Mouse (Mus musculus): ENCODE measurements around the gene Slc38a10.

Slc38a10 gene

DNA sequence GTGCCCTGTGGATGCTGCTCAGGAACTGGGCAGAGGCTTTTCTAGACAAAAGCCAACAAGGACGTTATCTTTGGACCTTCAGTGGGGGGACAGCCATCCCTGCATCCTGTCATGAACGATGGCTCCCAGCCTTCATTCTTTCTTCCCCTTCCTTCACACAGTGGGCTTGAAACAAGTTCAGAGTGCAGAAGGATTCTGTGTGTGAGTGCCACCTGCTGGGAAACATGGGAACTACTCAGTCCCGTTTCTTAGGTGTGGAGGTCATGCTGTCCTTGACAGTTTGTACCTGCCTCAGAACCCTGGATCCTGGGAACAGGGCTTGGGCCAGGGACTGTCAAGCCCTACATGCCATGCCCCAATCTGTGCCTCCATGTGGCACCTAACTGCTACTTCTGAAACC is 50.1 kb downstream of the Slc38a10 start:
- peak; percentile 77 for DNase-seq (ENCODE audit: low spot score)

- peak; percentile 99 for DNase-seq (ENCODE audit: low spot score)
These were observed 52.3 kb downstream of the Slc38a10 start, which contains the start of the genes Tepsin and Ndufaf8 for GRCm38 (mm10) chr11:120098588-120099511. Gene Tepsin, minus strand, starts transcription at chr11:120098731. Gene Ndufaf8, plus strand, starts transcription at chr11:120098928.

GRCm38 (mm10) chr11:120092817-120093591 is 58.1 kb downstream of the Slc38a10 start:
- DNase-seq (ENCODE audit: low spot score) = no peak

- no peak for DNase-seq (ENCODE audit: low spot score)
These were observed 60.5 kb downstream of the Slc38a10 start for GRCm38 (mm10) chr11:120090661-120091060.

- peak; percentile 98 for DNase-seq (ENCODE audit: low spot score)
These were observed 64.4 kb downstream of the Slc38a10 start, which contains the start of gene Cep131 for GRCm38 (mm10) chr11:120086702-120087152. Gene Cep131, minus strand, starts transcription at chr11:120086827.

DNA sequence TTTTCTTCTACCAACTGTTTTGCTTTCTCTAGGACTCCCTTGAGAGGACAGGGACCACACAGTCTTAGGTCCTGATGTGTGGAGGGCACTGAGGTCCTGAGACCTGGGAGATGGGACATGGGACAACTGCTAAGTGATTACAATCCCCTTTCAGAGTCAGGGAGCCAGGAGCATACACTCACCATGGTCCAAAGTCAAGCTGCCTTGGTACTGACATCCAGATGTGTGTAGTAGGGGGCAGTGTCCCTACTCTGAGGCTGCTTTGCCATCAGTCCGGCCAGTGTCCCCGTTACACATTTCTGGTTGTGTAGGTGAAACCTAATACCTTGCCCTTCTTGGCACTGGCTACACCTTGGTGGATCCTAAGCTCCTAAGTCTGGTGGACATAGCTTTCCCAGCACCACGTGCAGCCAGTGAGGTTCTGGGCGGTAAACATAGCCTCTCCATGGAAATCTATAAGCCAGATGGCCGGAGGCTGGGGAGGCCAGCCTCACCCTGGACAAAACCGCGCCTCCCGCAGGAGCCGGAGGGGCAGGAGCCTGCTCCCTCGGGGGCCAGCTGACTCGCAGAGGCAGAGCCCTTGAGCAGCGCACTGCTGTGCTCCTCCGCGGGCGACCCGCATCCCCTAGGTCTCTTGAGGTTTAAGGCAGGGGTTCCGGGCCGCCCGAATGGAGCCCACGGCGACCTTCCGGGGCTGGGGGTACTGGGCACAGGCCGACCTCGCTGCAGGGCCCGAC is 65.1 kb downstream of the Slc38a10 start:
- no peak for DNase-seq (ENCODE audit: low spot score)

GRCm38 (mm10) chr11:120080282-120080681 is 70.9 kb downstream of the Slc38a10 start:
- no peak for DNase-seq (ENCODE audit: low spot score)

GRCm38 (mm10) chr11:120076191-120076590 is 75.0 kb downstream of the Slc38a10 start:
- no peak for DNase-seq (ENCODE audit: low spot score)

DNA sequence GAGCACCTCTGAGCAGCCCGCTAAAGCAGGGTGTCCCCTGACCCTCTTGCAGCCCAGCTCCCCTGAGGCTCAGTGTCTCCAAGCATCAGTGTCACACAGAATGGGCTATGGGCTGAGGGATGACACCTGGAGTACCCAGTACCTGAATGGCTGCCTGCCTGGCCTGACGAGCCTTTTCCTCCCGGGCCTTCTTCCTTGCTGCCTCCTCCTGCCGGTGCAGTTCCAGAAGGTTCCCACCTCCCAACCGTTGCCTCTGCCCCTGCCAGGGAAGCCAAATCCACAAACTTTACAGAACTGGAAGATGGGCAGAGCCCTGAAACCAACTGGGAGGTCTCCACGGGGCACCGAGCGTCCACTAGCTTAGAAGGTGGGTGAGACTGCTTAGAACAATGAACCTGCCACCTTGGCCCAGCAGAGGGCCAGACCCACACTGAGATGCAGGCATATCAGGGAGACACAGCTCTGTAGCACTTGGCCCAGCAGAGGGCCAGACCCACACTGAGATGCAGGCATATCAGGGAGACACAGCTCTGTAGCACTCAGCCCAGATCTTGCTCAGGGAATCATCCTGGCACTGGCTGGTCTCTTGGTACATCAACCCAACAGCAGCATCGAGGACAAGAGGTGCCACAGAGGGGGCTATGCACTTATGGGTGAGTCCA is 78.0 kb downstream of the Slc38a10 start:
- DNase-seq (ENCODE audit: low spot score) = no peak

GRCm38 (mm10) chr11:120071731-120072320 is 79.3 kb downstream of the Slc38a10 start:
- DNase-seq (ENCODE audit: low spot score) = no peak

DNA sequence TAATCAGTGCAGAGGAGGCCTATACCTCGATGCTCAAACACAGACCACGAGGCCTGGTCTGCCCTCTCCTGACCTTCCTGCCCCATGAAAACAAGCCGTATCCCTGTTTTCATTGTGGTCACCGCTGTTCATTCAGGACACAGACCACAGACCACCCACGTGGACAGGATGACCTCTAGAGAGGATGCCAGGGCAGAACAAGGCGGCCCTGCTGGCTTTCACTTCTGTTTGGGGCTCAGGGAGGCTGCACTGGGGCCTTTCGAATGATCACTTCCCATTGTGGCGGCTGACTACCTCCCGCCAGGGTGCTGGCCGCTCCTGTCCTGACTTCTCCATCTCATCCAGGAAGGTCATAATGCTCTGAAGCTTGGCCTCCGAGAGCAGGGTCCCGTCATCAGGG is 80.1 kb downstream of the Slc38a10 start:
- peak; percentile 52 for DNase-seq (ENCODE audit: low spot score)

DNA sequence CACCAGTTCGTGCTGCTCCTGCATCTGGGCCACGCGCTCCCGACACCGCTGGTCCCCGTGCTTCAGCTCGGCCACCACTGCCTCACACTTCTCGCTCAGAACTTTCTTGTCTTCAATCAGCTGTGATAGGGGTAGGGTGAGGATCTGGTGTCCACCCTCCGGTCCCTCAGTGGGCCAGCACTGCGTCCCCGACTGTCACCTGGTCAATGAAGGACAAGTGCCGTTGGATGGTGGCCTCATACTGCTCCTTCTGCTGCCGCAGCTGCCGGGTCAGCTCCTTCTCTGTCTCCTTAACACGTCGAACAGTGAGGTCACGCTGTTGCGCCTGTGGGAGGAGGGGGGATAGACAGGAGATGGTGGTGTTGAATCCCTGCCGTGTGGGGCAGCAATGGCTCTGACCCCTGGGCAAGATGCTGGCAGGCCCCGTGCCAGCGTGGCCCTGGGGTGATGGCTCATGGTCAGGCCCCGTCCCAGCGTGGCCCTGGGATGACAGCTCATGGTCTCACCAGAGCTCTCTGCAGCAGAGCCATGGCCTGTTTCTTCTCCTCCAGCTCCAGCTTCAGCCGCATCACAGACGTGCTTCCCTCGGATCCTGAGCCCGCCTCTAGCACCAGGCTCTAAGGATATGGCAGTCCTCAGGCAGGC is 80.7 kb downstream of the Slc38a10 start:
- no peak for DNase-seq (ENCODE audit: low spot score)

DNA sequence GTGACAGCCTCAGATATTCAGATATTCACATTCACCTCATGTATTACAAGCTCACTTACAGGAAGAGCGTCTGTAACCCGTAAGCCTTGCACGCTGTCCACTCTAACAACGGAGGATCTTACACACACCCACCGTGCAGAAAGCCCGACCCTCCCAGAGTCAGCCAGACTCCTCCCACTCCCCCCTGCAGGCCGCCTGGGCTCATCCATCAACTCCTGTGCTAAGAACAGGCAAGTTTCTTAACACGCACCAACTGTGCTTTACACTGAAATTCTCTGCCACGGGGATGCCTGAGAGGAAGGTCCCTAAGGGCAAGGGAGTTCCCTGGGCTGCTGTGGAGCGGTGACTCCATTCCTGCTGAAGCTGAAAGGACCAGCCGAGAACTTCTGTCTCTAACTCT is 81.9 kb downstream of the Slc38a10 start:
- no peak for DNase-seq (ENCODE audit: low spot score)

- DNase-seq (ENCODE audit: low spot score) = no peak
These were observed 83.3 kb downstream of the Slc38a10 start for GRCm38 (mm10) chr11:120067834-120068233.

DNA sequence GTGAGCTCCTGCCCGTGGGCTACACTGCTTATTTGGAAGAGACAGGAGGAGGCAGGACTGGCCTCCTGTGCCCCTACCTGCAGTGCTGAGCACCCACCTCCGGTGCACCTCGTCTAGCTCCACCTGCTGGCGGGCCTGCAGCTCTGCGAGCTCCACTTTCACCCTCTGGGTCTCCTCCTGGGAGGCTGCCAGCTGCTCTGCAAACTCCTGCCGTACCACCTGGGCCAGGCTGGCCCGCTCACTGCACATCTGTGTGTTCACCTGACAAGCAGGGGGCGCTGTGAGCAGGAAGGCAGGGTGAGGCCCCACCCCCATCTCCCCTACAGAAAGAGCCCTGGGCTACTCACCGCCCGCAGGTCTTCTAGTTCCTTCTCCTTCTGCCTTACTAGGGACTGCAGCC is 85.9 kb downstream of the Slc38a10 start:
- DNase-seq (ENCODE audit: low spot score) = peak; percentile 62

DNA sequence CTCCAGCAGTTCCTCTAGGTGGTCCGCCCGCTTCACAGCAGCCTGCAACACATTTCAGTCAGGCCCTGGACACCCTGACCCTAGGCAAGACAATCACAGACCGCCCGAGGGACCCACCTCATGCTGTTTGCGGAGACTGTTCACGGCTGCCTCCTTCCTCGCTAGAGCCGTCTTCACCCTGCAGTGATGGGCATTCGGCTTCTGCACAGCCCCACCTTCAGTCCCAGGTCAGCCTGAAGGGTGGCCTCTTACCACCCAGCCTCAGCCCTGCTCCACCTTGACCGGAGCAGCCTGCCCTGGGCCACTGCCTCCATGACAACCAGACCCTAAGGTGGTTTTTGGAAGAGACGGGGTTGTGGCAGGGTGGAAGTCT is 86.5 kb downstream of the Slc38a10 start:
- no peak for DNase-seq (ENCODE audit: low spot score)

DNA sequence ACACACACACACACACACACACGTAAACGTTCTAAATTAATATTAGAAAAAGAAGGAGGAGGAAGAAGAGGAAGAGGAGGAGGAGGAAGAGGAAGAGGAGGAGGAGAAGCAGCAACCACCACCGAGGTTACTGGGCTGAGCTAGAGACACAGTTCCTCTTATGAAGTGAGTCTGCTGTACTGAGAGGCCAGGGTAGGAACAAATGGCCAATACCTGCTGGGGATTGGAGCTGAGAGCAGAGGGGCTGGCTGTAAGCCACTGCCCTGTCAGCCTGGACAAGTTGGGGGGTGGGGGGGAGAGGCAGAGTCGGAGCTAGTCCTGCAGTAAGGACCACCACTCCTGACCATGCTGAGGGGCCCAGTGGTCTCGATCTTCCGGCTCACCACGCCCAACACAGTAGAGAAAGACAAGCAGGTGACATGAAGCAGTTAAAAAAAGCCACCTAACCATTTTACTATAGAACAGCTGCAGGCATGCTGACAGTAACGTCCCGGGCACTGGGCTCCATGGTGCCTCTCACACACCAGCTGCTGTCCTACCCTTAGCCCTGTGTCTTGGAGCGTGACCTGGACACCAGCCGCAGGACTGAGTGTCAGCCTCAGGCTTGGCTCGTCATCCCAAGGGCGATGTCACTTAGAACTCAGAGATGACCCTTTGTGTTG is 87.0 kb downstream of the Slc38a10 start:
- no peak for DNase-seq (ENCODE audit: low spot score)

DNA sequence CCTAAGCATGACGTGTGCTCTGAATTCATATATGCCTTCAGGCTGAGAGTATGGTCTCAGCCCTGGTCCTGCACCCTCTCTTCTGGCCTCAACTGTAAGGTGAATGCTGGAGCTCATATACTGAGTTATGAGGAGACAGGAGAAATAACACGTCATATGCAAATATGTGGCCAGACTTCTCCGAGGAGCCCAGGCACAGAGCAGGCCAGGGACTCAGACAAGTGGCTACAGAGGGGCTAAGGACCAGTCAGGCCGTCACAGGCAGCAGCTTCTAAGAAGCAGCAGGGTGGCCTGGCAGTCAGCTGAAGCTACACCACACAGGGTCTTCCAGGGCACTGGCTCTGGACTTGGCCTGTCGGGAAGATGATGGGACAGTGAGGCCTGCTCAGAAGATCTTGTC is 87.8 kb downstream of the Slc38a10 start:
- DNase-seq (ENCODE audit: low spot score) = no peak

DNA sequence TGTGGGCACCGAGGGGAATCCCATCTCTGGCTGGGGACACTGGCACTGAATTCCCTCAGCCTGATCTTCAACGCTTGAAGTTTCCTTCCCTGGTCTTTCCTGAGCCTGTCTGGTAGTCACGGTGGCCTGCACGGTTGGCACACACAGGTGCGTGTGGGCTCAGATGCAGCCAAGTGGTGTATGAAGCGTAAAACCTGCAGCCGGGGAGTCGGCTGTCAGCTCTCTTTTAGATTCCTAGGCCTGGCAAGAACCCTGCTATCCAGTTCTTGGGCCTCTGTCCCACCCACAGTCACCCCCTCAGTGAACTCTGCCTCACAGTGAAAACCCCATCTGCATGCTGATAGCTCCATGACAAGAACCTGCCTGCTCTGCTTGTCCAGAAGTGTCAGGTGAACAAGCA is 90.5 kb downstream of the Slc38a10 start:
- DNase-seq (ENCODE audit: low spot score) = no peak

Data from layer of hippocampus, adult 11-12 months (tissue).